Mouse (Mus musculus) kidney, adult 10 weeks (tissue): ENCODE measurements around the gene Rpl10l. TPM values are rescaled to one million over a fixed set of nuclear protein-coding genes. Genes with fewer than 3 reads are reported as not detected.

Experiments used
- polyA plus RNA-seq: library from polyadenylated mRNA; stranded (reverse); fragments of 350-450 nt; fragmentation: Illumina TruSeq; extraction: RNeasy Lipid Tissue Mini Kit (QIAGEN cat#74804); gene quantifications from one replicate; pipeline ENCODE4 v1.2.3, GENCODE M21; 2014; ENCODE audit warnings: low read depth, low replicate concordance

Gene Rpl10l
- polyA plus RNA-seq: not detected

GRCm38 (mm10) chr12:66283991-66284622, at the start of gene Rpl10l:
Rpl10l (minus strand) TSS chr12:66284401.

